Mouse (Mus musculus) Muller cell, postnatal 12 days (primary cell): Measurements from ENCODE around the gene Wfdc21.

Source experiments
- DNase-seq: peaks from one replicate; pipeline ENCODE4 v3.0.0-alpha.2; 2015; ENCODE audit errors: inconsistent ontology term

Gene Wfdc21

DNA sequence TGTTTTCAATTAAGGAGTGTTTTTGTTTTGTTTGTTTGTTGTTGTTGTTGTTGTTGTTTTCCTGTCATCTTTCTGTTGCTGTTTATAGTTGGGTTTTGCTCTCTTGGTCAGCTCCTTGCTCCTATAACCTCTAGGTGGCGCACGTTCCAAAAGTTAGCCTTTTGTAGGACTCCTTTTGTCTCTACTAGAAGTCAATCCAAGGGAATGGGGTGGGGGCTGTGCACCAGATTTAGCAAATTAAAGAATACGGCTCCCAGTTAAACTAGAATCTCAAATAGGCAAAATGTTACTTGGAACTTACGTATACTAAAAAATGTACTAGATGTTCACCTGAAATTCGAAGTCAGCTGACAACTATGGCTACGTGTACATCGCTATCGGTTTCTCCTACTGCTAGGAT is 55.4 kb downstream of the Wfdc21 start:
- no peak for DNase-seq
